Mouse (Mus musculus): ENCODE data around the gene Mprip. TPM values are rescaled to one million over a fixed set of nuclear protein-coding genes. Genes with fewer than 3 reads are reported as not detected.

Gene Mprip
- polyA plus RNA-seq, 3 experiments from 2014 or later: 16.4 to 27.3 (median 22.0) TPM

- ATAC-seq: no peak
Measured at GRCm38 (mm10) chr11:59769738-59770137, 108.6 kb downstream of the Mprip start.

DNA sequence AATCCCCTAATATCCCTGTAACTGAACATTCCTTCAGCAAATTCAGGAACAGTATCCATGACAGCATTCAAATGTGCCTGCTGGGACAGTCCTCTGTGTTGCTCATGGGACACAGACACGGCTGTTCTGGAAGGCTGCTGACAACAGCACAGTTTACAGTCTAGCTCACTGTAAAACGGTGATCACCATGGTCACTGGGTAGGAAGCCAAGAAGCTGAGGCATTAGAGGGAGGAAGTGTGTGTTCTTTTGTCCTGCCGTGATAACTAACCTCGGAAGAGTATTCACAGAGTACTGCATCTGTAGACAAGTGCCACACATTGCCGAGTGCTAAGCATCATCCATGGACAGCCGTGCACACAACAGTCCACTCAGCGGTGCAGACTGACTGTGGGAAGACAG, 109.6 kb downstream of the Mprip start:
- no peak for ATAC-seq

DNA sequence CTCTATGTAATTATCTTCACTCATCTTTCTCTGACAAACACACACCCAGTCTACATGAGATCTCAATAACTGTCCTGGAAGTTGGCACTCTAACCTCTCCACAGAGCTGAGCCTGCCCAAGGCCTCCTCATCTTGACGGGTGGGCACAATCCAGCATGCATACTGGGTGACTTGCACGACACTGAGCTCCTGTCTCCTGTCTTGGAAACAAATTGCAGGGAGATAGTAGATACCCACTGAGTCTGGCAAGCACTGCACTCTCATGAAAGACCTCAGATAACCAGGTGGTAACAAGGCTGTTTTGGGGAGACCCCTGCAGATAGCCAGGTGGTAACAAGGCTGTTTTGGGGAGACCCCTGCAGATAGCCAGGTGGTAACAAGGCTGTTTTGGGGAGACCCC, 111.2 kb downstream of the Mprip start:
- no peak for ATAC-seq

DNA sequence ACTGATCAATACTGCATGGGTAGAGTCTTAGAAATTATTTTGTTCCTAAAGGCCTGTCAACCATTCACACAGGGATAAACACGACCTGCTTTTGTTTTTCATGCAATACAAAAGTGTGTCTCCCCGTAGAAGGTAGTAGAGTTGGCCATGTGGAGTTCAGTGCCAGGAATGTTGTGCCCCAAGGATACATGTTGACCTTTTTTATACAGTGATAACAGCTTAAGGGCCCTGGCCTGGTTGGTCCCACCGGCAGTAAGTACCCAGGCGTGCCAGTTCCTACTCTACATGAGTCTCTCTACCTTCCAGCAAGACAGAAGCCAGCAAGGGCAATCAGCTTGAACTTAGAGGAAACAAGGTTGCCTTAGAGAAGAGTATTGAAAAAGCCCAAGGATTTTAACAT, 111.8 kb downstream of the Mprip start:
- no peak for ATAC-seq

DNA sequence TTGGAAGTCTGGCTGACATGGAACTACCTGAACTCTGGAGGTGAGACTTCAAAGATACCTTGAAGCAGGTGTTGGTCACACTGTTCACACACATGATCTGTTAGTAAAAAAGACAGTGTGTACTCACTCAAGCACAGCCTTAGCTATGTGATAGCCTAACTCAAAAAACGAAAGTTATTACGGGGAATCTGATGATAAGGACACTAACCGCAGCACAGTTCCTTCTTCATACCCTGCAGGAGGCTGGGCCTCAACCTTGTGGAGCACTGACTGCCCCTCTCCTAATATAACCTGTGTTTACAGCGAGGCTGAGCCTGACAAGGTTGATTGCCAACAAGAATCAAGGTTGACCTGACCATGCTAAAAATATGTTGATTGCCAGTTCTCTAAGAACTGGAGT, 113.4 kb downstream of the Mprip start:
- ATAC-seq: no peak

DNA sequence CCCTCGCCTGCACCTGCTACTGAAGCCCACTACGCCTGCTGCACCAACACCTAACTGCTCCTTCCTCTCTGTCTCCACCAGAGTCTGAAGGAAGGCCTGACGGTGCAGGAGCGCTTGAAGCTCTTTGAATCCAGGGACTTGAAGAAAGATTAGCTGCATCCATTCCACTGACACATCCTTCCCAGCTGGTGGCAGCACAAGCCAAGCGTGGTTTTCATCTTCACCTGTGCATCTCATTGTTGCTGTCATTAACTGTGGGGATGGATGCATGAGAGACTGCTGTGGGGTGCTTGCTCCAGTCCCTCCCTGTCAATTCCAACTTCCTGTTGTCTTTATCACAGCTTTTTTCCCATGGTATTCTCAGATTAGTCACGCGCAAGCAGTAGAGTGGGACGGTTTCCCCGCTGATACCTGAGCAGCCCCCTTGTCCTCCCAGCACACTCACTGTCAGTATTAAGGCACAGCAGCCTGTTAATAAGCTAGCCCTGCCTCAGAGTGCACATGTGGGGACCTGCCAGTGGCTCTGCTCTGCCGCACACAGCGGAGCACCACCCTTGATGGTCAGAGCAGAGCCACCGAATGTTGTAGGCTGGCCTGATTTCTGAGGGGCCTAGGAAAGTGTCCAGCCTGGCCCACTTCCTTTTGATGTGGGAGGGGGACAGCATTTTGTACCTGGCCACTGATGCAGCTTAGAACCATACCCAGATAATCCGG, 114.5 kb downstream of the Mprip start:
- no peak for ATAC-seq

- ATAC-seq: no peak
Measured at GRCm38 (mm10) chr11:59777259-59777658, 116.2 kb downstream of the Mprip start.

DNA sequence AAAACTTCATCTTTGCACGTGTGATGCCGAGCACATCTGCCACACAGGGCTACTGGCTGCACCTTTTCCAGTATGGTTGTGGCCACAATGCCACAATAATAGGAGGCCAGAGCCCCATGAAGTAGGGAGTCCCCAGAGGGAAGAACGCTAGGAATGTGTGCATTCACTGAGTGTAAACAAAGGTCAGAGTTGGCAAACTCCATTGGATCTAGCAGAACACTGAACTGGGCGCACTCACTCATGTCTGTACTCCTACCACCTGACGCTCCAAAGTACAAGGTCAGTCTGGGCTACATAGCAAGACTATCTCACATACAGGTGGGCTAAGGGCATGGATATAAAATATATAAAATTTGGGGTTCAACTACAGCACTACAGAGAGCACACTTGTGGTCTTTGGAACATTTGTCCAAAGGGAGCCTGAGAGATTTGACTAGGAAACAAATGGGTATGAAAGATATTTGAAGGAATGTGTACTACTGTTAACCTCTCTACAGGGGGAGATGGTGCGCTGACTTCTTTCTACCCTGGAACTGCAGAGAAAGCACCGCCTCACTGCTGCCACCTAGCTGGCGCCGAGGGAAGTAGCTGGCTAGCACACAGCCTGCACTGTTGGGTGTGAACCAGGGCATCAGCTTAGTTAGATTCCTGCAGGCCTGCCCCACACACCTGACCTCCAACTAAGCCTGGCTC, 117.2 kb downstream of the Mprip start:
- ATAC-seq: no peak

GRCm38 (mm10) chr11:59778874-59779223, 117.7 kb downstream of the Mprip start:
- ATAC-seq: no peak

DNA sequence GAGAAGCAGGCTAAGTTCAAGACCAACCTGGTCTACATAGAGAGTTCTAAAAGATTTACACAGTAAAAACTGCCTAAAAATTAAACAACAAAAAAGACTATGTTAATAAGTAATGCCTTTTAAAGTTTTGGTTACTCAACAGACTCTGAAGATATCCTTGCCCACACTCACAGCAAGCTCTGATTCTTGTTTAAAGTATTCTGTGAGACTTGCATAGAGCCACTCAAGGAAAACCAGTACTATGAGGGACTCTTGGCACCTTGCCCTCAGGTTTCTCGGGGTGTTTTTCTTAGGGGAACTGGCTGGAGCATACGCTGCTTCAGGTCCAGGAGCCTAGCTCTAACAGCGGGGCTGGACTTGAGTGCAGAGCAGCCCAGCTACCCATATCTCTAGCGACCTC, 118.3 kb downstream of the Mprip start:
- ATAC-seq: no peak

DNA sequence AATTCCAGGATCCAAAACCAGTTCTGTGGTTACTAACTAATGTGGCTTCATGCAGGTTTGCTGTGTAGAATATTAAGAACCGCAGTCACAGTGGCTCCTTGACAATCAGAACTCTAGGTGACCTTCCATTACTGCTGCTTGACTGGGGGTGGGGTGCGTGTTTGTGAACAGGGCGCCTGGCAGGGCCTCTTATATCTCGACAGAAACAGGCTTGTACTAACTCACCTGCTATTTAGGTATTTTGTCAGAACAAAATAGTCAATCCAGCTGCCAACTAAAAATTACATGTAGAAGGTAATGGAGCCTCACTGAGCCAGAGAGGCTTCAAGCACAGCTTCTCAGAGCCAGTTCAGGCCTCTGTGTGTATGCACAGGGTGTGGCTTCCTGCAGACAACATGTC, 119.1 kb downstream of the Mprip start:
- no peak for ATAC-seq

DNA sequence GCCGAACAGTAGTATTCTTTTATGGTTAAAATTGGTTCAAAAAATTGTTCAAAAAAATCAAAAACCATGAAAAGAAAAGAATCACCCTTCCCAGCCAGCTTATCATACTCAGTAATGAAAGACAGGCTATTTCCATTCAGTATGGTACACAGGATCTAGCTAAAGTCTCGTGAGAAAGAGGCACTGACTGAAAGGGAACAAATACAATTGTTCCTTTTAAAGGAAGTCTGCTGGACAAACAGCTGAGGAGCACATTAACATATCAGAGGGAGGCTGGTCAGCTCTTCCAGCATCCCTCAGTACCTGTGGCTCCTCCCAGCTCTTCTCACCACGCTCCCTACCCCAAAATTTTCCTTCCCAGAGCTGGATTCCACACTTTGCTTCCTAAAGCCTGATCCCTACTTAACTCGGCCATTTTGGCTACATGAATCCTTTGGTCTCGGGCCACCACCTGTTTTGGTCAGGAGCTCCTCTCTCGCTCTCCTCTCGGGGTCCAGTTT, 121.0 kb downstream of the Mprip start:
- no peak for ATAC-seq

DNA sequence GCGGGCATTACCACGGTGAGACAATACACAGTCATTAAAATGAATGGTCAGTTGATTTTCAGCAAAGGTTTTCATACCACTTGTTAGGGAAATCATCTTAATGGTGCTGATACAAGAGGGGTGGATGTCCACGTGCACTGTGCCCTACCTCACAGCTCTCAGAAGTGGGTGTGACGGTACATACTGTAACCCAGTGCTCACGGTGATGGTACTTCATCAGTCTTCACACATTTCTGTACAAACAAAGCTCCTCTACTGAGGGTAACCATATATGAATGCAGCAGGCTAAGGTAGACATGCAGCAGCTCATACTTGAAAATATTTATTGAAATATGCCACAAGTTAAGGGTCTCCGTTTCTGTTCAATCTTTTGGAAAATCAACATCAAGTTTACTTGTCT, 122.5 kb downstream of the Mprip start:
- ATAC-seq: no peak

DNA sequence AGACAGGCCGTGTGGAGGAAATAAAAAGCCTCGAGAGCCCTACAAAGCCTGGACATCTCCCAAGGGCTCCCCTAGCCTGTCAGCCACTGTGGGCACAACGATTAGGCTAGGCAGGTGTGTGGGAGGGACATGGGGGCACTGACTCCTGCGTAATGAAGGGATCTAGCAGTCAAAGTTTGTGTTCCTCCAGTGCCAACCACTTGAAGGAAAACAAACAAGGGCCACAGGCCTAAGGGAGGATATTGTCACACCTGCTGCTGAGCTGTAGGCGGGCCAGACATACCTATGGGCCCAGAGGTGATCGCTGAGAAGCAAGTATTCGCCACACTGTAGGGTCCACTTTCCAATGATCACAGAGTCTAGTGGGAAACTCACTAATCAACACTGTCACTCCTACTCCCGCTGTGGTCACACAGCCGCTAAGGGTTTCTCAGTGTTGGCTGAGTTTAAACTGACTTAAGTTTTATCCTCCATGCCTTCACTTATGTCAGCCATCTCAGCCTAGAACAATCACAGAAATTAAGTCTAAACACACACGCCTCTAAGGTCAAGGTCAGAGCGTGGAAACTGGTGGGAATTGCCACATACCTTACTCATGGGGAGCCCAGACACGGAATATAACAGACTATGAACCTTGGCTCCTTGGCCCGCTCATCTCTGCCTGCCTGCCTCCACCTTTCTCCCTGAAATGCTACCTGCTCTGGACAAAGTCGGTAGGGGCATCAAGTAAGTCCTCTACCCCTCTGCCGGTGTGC, 125.5 kb downstream of the Mprip start:
- ATAC-seq: no peak

- ATAC-seq: no peak
Measured at GRCm38 (mm10) chr11:59787199-59787781, 126.2 kb downstream of the Mprip start, which contains the start of gene Pld6. Gene Pld6 (minus strand): TSS chr11:59787645.

- ATAC-seq: no peak
Measured at GRCm38 (mm10) chr11:59789311-59789710, 128.2 kb downstream of the Mprip start.

DNA sequence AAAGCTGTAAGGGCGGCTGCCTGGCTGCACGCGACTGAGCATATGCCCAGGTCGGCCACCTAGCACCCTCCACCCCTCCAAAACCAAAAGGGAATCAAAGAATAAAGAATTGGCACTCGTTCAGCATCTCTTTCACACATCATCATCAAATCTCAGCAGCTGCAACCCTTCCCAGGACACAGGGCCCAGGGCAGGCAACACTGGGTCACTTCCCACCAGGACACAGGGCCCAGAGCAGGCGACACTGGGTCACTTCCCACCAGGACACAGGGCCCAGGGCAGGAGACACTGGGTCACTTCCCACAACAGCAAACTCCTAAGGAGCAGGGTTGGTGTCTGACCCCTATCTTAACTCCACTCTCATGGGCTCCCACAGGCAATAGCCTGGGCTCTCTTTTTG, 132.3 kb downstream of the Mprip start:
- no peak for ATAC-seq

DNA sequence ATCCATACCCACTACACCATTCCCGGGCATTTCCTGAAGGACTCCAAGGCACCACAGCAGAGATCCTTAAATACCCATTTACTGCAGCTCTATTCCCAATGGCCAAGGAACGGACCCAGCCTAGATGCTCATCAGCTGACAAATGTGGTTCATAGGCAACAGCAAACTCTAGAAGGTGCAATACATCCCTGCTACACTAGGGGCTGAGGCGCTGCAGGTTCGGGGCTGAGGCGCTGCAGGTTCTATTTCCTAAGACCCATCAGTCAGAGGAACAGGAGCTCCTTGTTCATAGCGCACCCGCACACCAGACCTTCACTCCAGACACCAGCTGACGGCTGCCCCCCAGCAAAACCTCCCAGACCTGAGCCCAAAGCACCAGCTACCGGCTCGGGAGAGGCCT, 139.3 kb downstream of the Mprip start:
- ATAC-seq: no peak

- no peak for ATAC-seq
Measured at GRCm38 (mm10) chr11:59801881-59802280, 140.8 kb downstream of the Mprip start.

DNA sequence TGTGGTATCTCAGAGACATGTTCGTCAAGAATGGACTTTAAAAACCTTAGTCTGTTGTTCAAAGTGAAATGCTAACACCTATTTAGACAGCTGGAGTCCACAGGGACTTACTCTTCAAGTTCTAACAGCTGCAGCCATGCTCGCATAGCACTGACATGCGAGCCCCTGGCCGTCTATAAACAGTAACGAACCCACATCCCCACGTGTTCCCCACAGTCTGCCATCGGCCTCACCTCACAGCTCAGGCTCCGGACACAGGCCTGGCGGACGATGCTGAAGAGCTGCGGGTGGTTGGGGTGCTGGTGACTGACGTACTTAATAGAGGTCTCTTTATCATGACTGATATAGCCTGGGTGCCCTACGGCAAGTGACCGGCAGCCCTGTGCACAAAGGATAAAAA, 142.4 kb downstream of the Mprip start:
- no peak for ATAC-seq

- ATAC-seq: no peak
Measured at GRCm38 (mm10) chr11:59804409-59805110, 143.5 kb downstream of the Mprip start.

DNA sequence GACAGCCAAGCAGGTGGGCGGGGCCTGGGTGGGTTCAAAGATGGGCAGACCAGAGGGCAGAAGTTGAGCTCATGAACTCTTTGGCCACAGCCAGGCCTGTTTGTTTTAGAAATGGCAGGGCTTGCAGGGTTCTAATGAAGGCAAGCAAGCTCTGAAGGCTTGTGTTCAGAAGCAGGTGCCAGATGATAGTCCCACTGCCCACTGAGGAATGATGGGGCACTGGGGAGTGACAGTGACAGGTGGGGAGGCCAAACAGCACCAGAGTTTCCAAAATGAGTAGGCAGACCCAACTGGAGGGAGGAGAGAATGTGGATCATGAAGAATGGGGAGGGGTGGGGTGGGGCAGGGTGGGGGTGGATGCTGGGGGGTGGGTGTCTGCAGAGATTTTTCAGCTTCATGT, 144.2 kb downstream of the Mprip start:
- ATAC-seq: no peak

- ATAC-seq: no peak
Measured at GRCm38 (mm10) chr11:59805656-59806055, 144.6 kb downstream of the Mprip start.
